Mouse (Mus musculus): ENCODE data around the gene Olfr564.

Gene Olfr564

DNA sequence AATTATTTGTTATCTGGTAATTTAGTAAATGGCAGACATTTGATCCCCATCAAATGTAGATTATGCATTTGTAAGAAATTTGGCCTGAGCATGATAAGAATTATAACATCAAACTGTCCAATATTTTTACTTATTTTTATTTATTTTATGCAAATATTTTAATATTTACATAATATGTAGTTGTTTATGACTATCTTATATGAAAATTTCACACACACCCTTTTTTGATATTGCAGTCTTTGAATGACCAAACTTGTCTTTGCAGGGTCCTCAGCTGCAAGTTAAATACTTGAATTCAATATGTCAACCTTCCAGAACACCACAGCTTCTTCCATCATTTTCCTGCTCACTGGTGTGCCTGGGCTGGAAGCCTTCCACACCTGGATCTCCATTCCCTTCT lies at the start of gene Olfr564:
Olfr564 (plus strand) TSS at position 301 of the 400 bp plus-strand sequence.
- DNase-seq (ENCODE audit: low spot score): no peak

DNA sequence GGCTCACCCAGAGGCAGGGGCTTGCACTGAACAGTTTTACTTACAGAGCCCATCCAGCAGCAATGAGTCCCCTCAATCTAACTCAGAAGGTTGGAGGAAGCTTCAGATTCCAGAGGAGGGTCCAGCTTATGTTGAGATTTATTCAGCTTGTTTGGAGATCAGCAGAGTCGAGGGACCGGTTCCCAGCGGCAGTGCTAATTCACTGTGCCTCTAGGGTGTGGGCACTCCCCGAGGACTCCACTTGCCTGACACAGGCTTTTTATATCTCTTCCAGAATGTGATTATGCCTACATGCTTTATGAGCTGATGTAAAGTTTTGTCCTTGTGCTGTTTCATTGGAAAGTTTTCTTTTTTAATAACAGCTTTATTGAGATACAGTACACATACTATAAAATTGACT lies 44.0 kb upstream of the Olfr564 start, which contains the start of the genes Olfr560 and Olfr78:
Olfr560 (minus strand) TSS at position 101 of the 400 bp plus-strand sequence.
Olfr78 (minus strand) TSS at position 206 of the 400 bp plus-strand sequence.
- DNase-seq (ENCODE audit: low spot score): no peak

GRCm38 (mm10) chr7:102770921-102771320 lies 32.4 kb upstream of the Olfr564 start, which contains the start of gene Olfr561:
Gene Olfr561 (plus strand): TSS chr7:102771221.
- no peak for DNase-seq (ENCODE audit: low spot score)
